8 mouse cellular contexts compared by ENCODE assay signal in genomic region chr19:5842785-5843730, GRCm38 (mm10). TPM values are rescaled to one million over a fixed set of nuclear protein-coding genes. Genes with fewer than 3 reads are reported as not detected.
DNase-seq lines count a peak whose midpoint lies in the region; ATAC-seq and TF ChIP-seq lines count a peak whose summit lies in the region.

No protein-coding gene starts in this region.

- H3K9me3 ChIP-seq in heart, postnatal 0 days (replicated peaks; ENCODE audit: control insufficient read depth, low read length) = no peaks in the 10 kb centered on the region
- no peaks in the 10 kb centered on the region for H3K9me3 ChIP-seq in limb, embryonic 15.5 days

- no peak for DNase-seq in layer of hippocampus, adult 2 months (ENCODE audit: low spot score in 2 of 2)
- no peak for DNase-seq in layer of hippocampus, postnatal 14 days (ENCODE audit: low spot score in 2 of 2)
- peak; percentile 29 for DNase-seq in c-Kit-positive CD71-positive TER-119-negative erythroid progenitor cells, embryonic 14.5 days (ENCODE audit: low read depth)
- peak; percentile 34 for DNase-seq in heart, postnatal 0 days (ENCODE audit: low spot score)
- DNase-seq in left cerebral cortex, adult 9 months (ENCODE audit: low spot score in 2 of 2) = no peak
- DNase-seq in layer of hippocampus, adult 8-10 months (ENCODE audit: low spot score in 2 of 2) = no peak

- no peaks in the 10 kb centered on the region for H3K27me3 ChIP-seq in heart, postnatal 0 days (ENCODE audit: control insufficient read depth, insufficient read depth, low read length)
- H3K27me3 ChIP-seq in limb, embryonic 15.5 days = no peaks in the 10 kb centered on the region

- TF ChIP-seq CTCF in layer of hippocampus, adult 2 months (conservative IDR thresholded peaks at IDR 0.05) = 0 out of 2 replicates have a peak, but pooled peaks have one; percentile 11
- no peak for TF ChIP-seq CTCF in heart, postnatal 0 days (IDR thresholded peaks at IDR 0.05; ENCODE audit: low read depth)

- no peaks in the 10 kb centered on the region for H3K36me3 ChIP-seq in heart, postnatal 0 days (replicated peaks; ENCODE audit: control insufficient read depth, insufficient read depth, low read length)
- H3K36me3 ChIP-seq in limb, embryonic 15.5 days = no peaks in the 10 kb centered on the region

- H3K4me1 ChIP-seq in heart, postnatal 0 days (ENCODE audit: control insufficient read depth, insufficient read depth) = peaks cover 73% of the 10 kb centered on the region
- peaks cover 66% of the 10 kb centered on the region for H3K4me1 ChIP-seq in limb, embryonic 15.5 days

- peak overlapping the region; percentile 100 for H3K27ac ChIP-seq in layer of hippocampus, adult 2 months
- H3K27ac ChIP-seq in heart, postnatal 0 days (ENCODE audit: low read depth) = peak overlapping the region; percentile 99
- H3K27ac ChIP-seq in limb, embryonic 15.5 days = peak overlapping the region; percentile 97

- TF ChIP-seq EP300 in heart, postnatal 0 days (IDR thresholded peaks at IDR 0.05; ENCODE audit: low read depth) = no peak

- H3K9ac ChIP-seq in heart, postnatal 0 days (replicated peaks; ENCODE audit: low read depth, low read length) = peak overlapping the region; percentile 59
- no peak overlapping the region for H3K9ac ChIP-seq in limb, embryonic 15.5 days

- WGBS in heart, postnatal 0 days = 72% methylated on average over 9 of the region's 9 CpGs
- 58% methylated on average over 9 of the region's 9 CpGs for WGBS in limb, embryonic 15.5 days

- H3K4me2 ChIP-seq in heart, postnatal 0 days (ENCODE audit: low read depth, low read length) = peak overlapping the region; percentile 60
- H3K4me2 ChIP-seq in limb, embryonic 15.5 days = peak overlapping the region; percentile 57

- ATAC-seq in heart, postnatal 0 days (ENCODE audit: insufficient read depth, low read depth) = no peak
- ATAC-seq in limb, embryonic 15.5 days (ENCODE audit: insufficient number of reproducible peaks, low FRiP score, low TSS enrichment, low read depth) = no peak
- 0 out of 2 replicates have a peak, but pooled peaks have one; percentile 2 for ATAC-seq in neutrophil, adult 5-6 weeks (ENCODE audit: extremely low read depth, insufficient number of reproducible peaks, low FRiP score, poor library complexity, severe bottlenecking)

- H3K4me3 ChIP-seq in layer of hippocampus, adult 2 months = peak overlapping the region; percentile 51
- peak overlapping the region; percentile 47 for H3K4me3 ChIP-seq in heart, postnatal 0 days (ENCODE audit: low read depth, low read length)
- H3K4me3 ChIP-seq in limb, embryonic 15.5 days = peak overlapping the region; percentile 39

RNA-seq across cellular contexts. Expression of gene Frmd8, which starts 32.0 kb away (rescaled TPM):
- total RNA-seq in layer of hippocampus, adult 2 months (2021) = 10 to 100 TPM in 1 of 2 experiments, 1 to 10 TPM in 1; 9.5 to 10.6 TPM
- total RNA-seq in layer of hippocampus, postnatal 14 days (2021) = 10 to 100 TPM; 19.8 to 20.1 TPM
- total RNA-seq in heart, postnatal 0 days (2014; rRNA removed; ENCODE audit: low replicate concordance) = 29.1 and 53.8 TPM in 2 replicates
- 12.8 and 14.9 TPM in 2 replicates for polyA plus RNA-seq in heart, postnatal 0 days (2015; fragmentation: Nextera tagmentation; extraction: Ambion mirVana)
- 28.4 and 31.3 TPM in 2 replicates for polyA plus RNA-seq in limb, embryonic 15.5 days (2015; fragmentation: Nextera tagmentation; extraction: Ambion mirVana)
- 32.9 and 38.6 TPM in 2 replicates for total RNA-seq in neutrophil, adult 5-6 weeks (2017)
- total RNA-seq in layer of hippocampus, adult 8-10 months (2022) = 10 to 100 TPM; 10.4 to 20.8 (median 16.3) TPM

RNA-seq across cellular contexts. Expression of gene Slc25a45, which starts 34.5 kb away (rescaled TPM):
- 1 to 10 TPM; 3.5 to 3.6 TPM for total RNA-seq in layer of hippocampus, adult 2 months (2021)
- 1 to 10 TPM; 3.6 to 3.7 TPM for total RNA-seq in layer of hippocampus, postnatal 14 days (2021)
- total RNA-seq in heart, postnatal 0 days (2014; rRNA removed; ENCODE audit: low replicate concordance) = 3.1 and 4.8 TPM in 2 replicates
- 2.8 and 2.9 TPM in 2 replicates for polyA plus RNA-seq in heart, postnatal 0 days (2015; fragmentation: Nextera tagmentation; extraction: Ambion mirVana)
- polyA plus RNA-seq in limb, embryonic 15.5 days (2015; fragmentation: Nextera tagmentation; extraction: Ambion mirVana) = 3.4 and 5.2 TPM in 2 replicates
- total RNA-seq in neutrophil, adult 5-6 weeks (2017) = 56.6 and 64.7 TPM in 2 replicates
- total RNA-seq in layer of hippocampus, adult 8-10 months (2022) = 1 to 10 TPM; 3.1 to 7.1 (median 4.5) TPM

RNA-seq across cellular contexts. Expression of gene Tigd3, which starts 50.9 kb away (rescaled TPM):
- total RNA-seq in layer of hippocampus, adult 2 months (2021) = 1 to 10 TPM; 2.5 to 3.2 TPM
- 1 to 10 TPM; 3.4 to 4.2 TPM for total RNA-seq in layer of hippocampus, postnatal 14 days (2021)
- total RNA-seq in heart, postnatal 0 days (2014; rRNA removed; ENCODE audit: low replicate concordance) = 0.81 and 3.3 TPM in 2 replicates
- 0.85 and 0.91 TPM in 2 replicates for polyA plus RNA-seq in heart, postnatal 0 days (2015; fragmentation: Nextera tagmentation; extraction: Ambion mirVana)
- 3.1 TPM in 2 replicates for polyA plus RNA-seq in limb, embryonic 15.5 days (2015; fragmentation: Nextera tagmentation; extraction: Ambion mirVana)
- 1.4 and 1.5 TPM in 2 replicates for total RNA-seq in neutrophil, adult 5-6 weeks (2017)
- 1 to 10 TPM; 2.2 to 3.5 (median 2.9) TPM for total RNA-seq in layer of hippocampus, adult 8-10 months (2022)

Comparison
In these comparisons a context has a peak if more than half of its experiments do, and no peak if none do; other contexts are left out.
1. DNase-seq: peak in c-Kit-positive CD71-positive TER-119-negative erythroid progenitor cells, embryonic 14.5 days (single experiment) and heart, postnatal 0 days (single experiment); none in layer of hippocampus, adult 2 months (0 of 2), layer of hippocampus, postnatal 14 days (0 of 2), left cerebral cortex, adult 9 months (0 of 2) and layer of hippocampus, adult 8-10 months (0 of 2).
2. Peak in every context shown above with its lines, with median percentiles within 50 percentile points of each other: H3K27ac ChIP-seq and H3K4me3 ChIP-seq.